9 mouse cellular contexts compared by ENCODE assay signal in the genomic region with DNA sequence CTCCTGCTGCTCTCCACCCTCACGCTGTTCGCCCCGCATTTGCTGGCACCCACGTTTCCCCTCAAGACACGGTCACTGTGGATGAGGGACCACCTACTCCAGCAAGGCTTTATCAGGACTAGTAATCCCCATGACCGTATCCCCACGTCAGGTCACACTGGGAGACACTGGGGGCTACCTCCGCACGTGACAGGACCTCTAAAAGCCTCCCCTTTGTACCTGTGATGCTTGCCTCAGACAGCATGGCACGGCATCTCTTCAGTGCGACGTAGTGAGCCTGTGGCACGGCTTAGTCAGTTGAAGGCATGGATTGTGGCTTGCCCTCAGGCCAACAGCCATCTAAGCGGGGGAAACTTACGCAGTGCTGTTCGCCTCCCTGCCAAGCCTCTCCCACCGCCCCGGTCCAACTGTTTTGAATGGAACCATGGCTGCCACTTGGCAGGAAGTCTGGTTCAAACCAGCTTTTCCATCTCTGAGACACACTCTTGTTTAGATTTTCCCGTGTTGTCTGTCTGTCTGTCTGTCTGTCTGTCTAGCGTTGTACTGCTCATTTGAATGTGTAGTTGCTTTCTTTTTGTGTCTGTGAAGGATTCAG.
A peak's percentile ranks its signal among the peaks of the same experiment; 100 is the strongest.
DNase-seq lines count a peak whose midpoint lies in the region; ATAC-seq lines count a peak whose summit lies in the region.
"Had no signal": no experiment of that assay in that cellular context is flagged by ENCODE, and none has a peak within 500 bp of the region (broad histone marks: within the 10 kb centered on the region; RNA-seq: fewer than 3 reads in every experiment).

No protein-coding gene starts in this region.

- WGBS in kidney, embryonic 15.5 days, result 76% methylated on average over 20 of the region's 20 CpGs
- 73% methylated on average over 20 of the region's 20 CpGs for WGBS in kidney, embryonic 16.5 days
- 71% methylated on average over 20 of the region's 20 CpGs for WGBS in heart, embryonic 10.5 days

- no peaks in the 10 kb centered on the region for H3K27me3 ChIP-seq in kidney, embryonic 15.5 days
- no peaks in the 10 kb centered on the region for H3K27me3 ChIP-seq in kidney, embryonic 16.5 days (ENCODE audit: insufficient read depth, low read length)
- no peaks in the 10 kb centered on the region for H3K27me3 ChIP-seq in heart, embryonic 10.5 days (ENCODE audit: insufficient read depth, poor library complexity, severe bottlenecking)
- H3K27me3 ChIP-seq: midbrain, embryonic 12.5 days had no signal

- peak overlapping the region; percentile 16; the same call in 1 of the 2 replicates for H3K4me2 ChIP-seq in kidney, embryonic 15.5 days
- no peak overlapping the region for H3K4me2 ChIP-seq in kidney, embryonic 16.5 days (replicated peaks; ENCODE audit: low read depth, low read length)
- H3K4me2 ChIP-seq: midbrain, embryonic 12.5 days had no signal

- no peaks in the 10 kb centered on the region for H3K9me3 ChIP-seq in kidney, embryonic 15.5 days (replicated peaks)
- H3K9me3 ChIP-seq in kidney, embryonic 16.5 days (ENCODE audit: low read length), result no peaks in the 10 kb centered on the region
- H3K9me3 ChIP-seq in heart, embryonic 10.5 days, result no peaks in the 10 kb centered on the region
- H3K9me3 ChIP-seq: midbrain, embryonic 12.5 days had no signal

- no peak for ATAC-seq in kidney, embryonic 15.5 days (replicated peaks; ENCODE audit: low FRiP score)
- no peak for ATAC-seq in kidney, embryonic 16.5 days (ENCODE audit: low FRiP score, low TSS enrichment)
- 0 out of 2 replicates have a peak, but pooled peaks have one; percentile 2 for ATAC-seq in megakaryocyte-erythroid progenitor cell, adult 5-6 weeks (replicated peaks; ENCODE audit: low FRiP score, low TSS enrichment, poor library complexity, severe bottlenecking)

- H3K27ac ChIP-seq in kidney, embryonic 15.5 days, result 0 out of 2 replicates have a peak overlapping the region, but pooled peaks have one; percentile 13
- H3K27ac ChIP-seq in kidney, embryonic 16.5 days (ENCODE audit: low read length), result no peak overlapping the region
- peak overlapping the region; percentile 36; the same call in 1 of the 2 replicates for H3K27ac ChIP-seq in heart, embryonic 10.5 days
- H3K27ac ChIP-seq: midbrain, embryonic 12.5 days had no signal

- H3K9ac ChIP-seq in kidney, embryonic 15.5 days, result no peak overlapping the region
- no peak overlapping the region for H3K9ac ChIP-seq in kidney, embryonic 16.5 days (replicated peaks; ENCODE audit: low read length)
- H3K9ac ChIP-seq: midbrain, embryonic 12.5 days had no signal

- H3K4me1 ChIP-seq in kidney, embryonic 15.5 days, result peaks cover 5% of the 10 kb centered on the region
- H3K4me1 ChIP-seq in kidney, embryonic 16.5 days (ENCODE audit: insufficient read depth, low read length), result 0 out of 2 replicates have a peak, but pooled peaks cover under 1% of the 10 kb centered on the region
- H3K4me1 ChIP-seq in heart, embryonic 10.5 days, result 0 out of 2 replicates have a peak, but pooled peaks cover 6% of the 10 kb centered on the region

- no peak overlapping the region for H3K4me3 ChIP-seq in kidney, embryonic 15.5 days (replicated peaks)
- H3K4me3 ChIP-seq in kidney, embryonic 16.5 days (ENCODE audit: low read length), result no peak overlapping the region
- no peak overlapping the region for H3K4me3 ChIP-seq in heart, embryonic 10.5 days
- H3K4me3 ChIP-seq: midbrain, embryonic 12.5 days had no signal

- peak; percentile 75 for DNase-seq in Muller cell, postnatal 12 days (ENCODE audit: inconsistent ontology term)
- DNase-seq in heart, embryonic 10.5 days (ENCODE audit: low spot score), result peak; percentile 71
- DNase-seq in urinary bladder, postnatal 36 days (ENCODE audit: low spot score in 2 of 2), result no peak
- DNase-seq in right cerebral cortex, adult 2 months (ENCODE audit: low spot score in 2 of 2), result no peak
- no peak for DNase-seq in kidney, adult 8-10 months

- H3K36me3 ChIP-seq in kidney, embryonic 15.5 days, result no peaks in the 10 kb centered on the region
- H3K36me3 ChIP-seq in kidney, embryonic 16.5 days (ENCODE audit: insufficient read depth, low read length), result no peaks in the 10 kb centered on the region
- no peaks in the 10 kb centered on the region for H3K36me3 ChIP-seq in heart, embryonic 10.5 days
- H3K36me3 ChIP-seq: midbrain, embryonic 12.5 days had no signal

Comparison
In these comparisons a context has a peak if more than half of its experiments do, and no peak if none do; other contexts are left out.
1. DNase-seq: peak in Muller cell, postnatal 12 days (single experiment) and heart, embryonic 10.5 days (single experiment); none in urinary bladder, postnatal 36 days (0 of 2), right cerebral cortex, adult 2 months (0 of 2) and kidney, adult 8-10 months (0 of 2).